Mouse (Mus musculus) CH12.LX (cell line): ENCODE data around the gene Nol8. TPM values are rescaled to one million over a fixed set of nuclear protein-coding genes. Genes with fewer than 3 reads are reported as not detected.

ENCODE experiments used
- DNase-seq: peaks from one replicate; pipeline ENCODE4 v3.0.0-alpha.2; 2013; ENCODE audit errors: extremely low read depth
- H3K27ac ChIP-seq: 2 replicates; pipeline ENCODE4 v1.5.1; 2012; ENCODE audit warnings: low read depth, mild to moderate bottlenecking, control low read depth, moderate library complexity; ENCODE audit not compliant: insufficient read depth
- H3K27me3 ChIP-seq: replicated peaks from 2 replicates; pipeline ENCODE3; 2012; ENCODE audit warnings: inconsistent platforms
- H3K36me3 ChIP-seq, 2 experiments: replicated peaks in 1 of 2; 2 replicates each; pipeline versions ENCODE3 to v1.6.1; 2012; ENCODE audit warnings: inconsistent platforms in 1 of 2, low read length in 1 of 2, mild to moderate bottlenecking in 1 of 2, mixed read lengths in 1 of 2, moderate library complexity in 1 of 2; ENCODE audit not compliant: control insufficient read depth in 1 of 2, insufficient read depth in 1 of 2
- H3K4me1 ChIP-seq, 2 experiments: 2 replicates each; pipeline ENCODE4 v1.6.1; 2012; ENCODE audit warnings: inconsistent platforms in 1 of 2, moderate library complexity in 1 of 2; ENCODE audit not compliant: insufficient read depth in 2 of 2, control insufficient read depth in 1 of 2
- H3K4me2 ChIP-seq: 2 replicates; pipeline ENCODE4 v1.6.1; 2012; ENCODE audit warnings: low read depth, mild to moderate bottlenecking, control low read depth; ENCODE audit not compliant: poor library complexity, insufficient read depth, severe bottlenecking
- H3K4me3 ChIP-seq, 3 experiments: fragments of 150-350 bp in 1 of 3; sonication (generic) in 1 of 3; replicated peaks in 1 of 3; 2 replicates each; pipeline versions ENCODE3 to v1.5.1; 2011 to 2012; ENCODE audit warnings: low read depth in 2 of 3, low read length in 2 of 3, mild to moderate bottlenecking in 2 of 3, moderate library complexity in 2 of 3, control low read depth in 1 of 3, improper control_type of control experiment in 1 of 3, inconsistent platforms in 1 of 3, mixed read lengths in 1 of 3; ENCODE audit not compliant: poor library complexity in 1 of 3
- H3K79me2 ChIP-seq: replicated peaks from 2 replicates; pipeline ENCODE4 v1.6.1; 2012; ENCODE audit warnings: mild to moderate bottlenecking, moderate library complexity; ENCODE audit not compliant: control insufficient read depth, poor library complexity, insufficient read depth, severe bottlenecking; ENCODE audit errors: extremely low read depth
- H3K9ac ChIP-seq: 2 replicates; pipeline ENCODE4 v1.6.1; 2012; ENCODE audit warnings: low read depth, mild to moderate bottlenecking, control low read depth, moderate library complexity; ENCODE audit not compliant: insufficient read depth
- H3K9me3 ChIP-seq: replicated peaks from 2 replicates; pipeline ENCODE3; 2012; ENCODE audit warnings: low read length, inconsistent platforms, mixed read lengths
- CHD1 ChIP-seq: IDR thresholded peaks from 2 replicates; pipeline ENCODE4 v1.6.1; 2012; ENCODE audit warnings: low read depth, low read length, improper control_type of control experiment, inconsistent platforms
- CTCF ChIP-seq, 2 experiments: IDR thresholded peaks in 1 of 2; conservative IDR thresholded peaks in 1 of 2; 2 replicates each; pipeline ENCODE4 v1.5.1; 2011 to 2012; ENCODE audit warnings: low read depth in 2 of 2, low read length in 2 of 2, improper control_type of control experiment in 1 of 2, inconsistent platforms in 1 of 2, mild to moderate bottlenecking in 1 of 2, moderate library complexity in 1 of 2
- E2F4 ChIP-seq: IDR thresholded peaks from 2 replicates; pipeline ENCODE4 v1.6.1; 2011; ENCODE audit warnings: low read depth, low read length, improper control_type of control experiment; ENCODE audit not compliant: insufficient replicate concordance
- ELF1 ChIP-seq: IDR thresholded peaks from 2 replicates; pipeline ENCODE4 v1.6.1; 2014; ENCODE audit warnings: low read depth, mild to moderate bottlenecking, inconsistent platforms, low read length, improper control_type of control experiment
- EP300 ChIP-seq: IDR thresholded peaks from 2 replicates; pipeline ENCODE4 v1.6.1; 2011; ENCODE audit warnings: low read length, improper control_type of control experiment
- ETS1 ChIP-seq: conservative IDR thresholded peaks from 2 replicates; pipeline ENCODE4 v1.6.1; 2012; ENCODE audit warnings: low read depth, mild to moderate bottlenecking, inconsistent platforms, low read length, improper control_type of control experiment, moderate library complexity
- IRF4 ChIP-seq: IDR thresholded peaks from 2 replicates; pipeline ENCODE4 v1.6.1; 2014; ENCODE audit warnings: low read depth, mild to moderate bottlenecking, inconsistent platforms, low read length, improper control_type of control experiment
- JUND ChIP-seq: conservative IDR thresholded peaks from 2 replicates; pipeline ENCODE4 v1.6.1; 2011; ENCODE audit warnings: low read depth, low read length, improper control_type of control experiment
- KAT2A ChIP-seq: IDR thresholded peaks from 2 replicates; pipeline ENCODE4 v1.6.1; 2012; ENCODE audit warnings: low read length, improper control_type of control experiment, inconsistent platforms; ENCODE audit not compliant: insufficient replicate concordance
- MAFK ChIP-seq: IDR thresholded peaks from 2 replicates; pipeline ENCODE4 v1.6.1; 2011; ENCODE audit warnings: low read length, improper control_type of control experiment; ENCODE audit not compliant: insufficient replicate concordance
- MYC ChIP-seq: IDR thresholded peaks from 2 replicates; pipeline ENCODE4 v1.6.1; 2011; ENCODE audit warnings: low read depth, mild to moderate bottlenecking, improper control_type of control experiment, low read length
- NRF1 ChIP-seq: IDR thresholded peaks from 2 replicates; pipeline ENCODE4 v1.6.1; 2014; ENCODE audit warnings: low read depth, mild to moderate bottlenecking, inconsistent platforms, low read length, improper control_type of control experiment, moderate library complexity
- POLR2AphosphoS2 ChIP-seq: IDR thresholded peaks from 2 replicates; pipeline ENCODE4 v1.6.1; 2011; ENCODE audit warnings: low read depth, low read length, improper control_type of control experiment
- RAD21 ChIP-seq: IDR thresholded peaks from 2 replicates; pipeline ENCODE4 v1.6.1; 2011; ENCODE audit warnings: low read depth, mild to moderate bottlenecking, low read length, improper control_type of control experiment, moderate library complexity
- SIN3A ChIP-seq: IDR thresholded peaks from 2 replicates; pipeline ENCODE4 v1.6.1; 2012; ENCODE audit warnings: low read length, improper control_type of control experiment, inconsistent platforms
- SMC3 ChIP-seq: IDR thresholded peaks from 2 replicates; pipeline ENCODE4 v1.6.1; 2011; ENCODE audit warnings: low read depth, low read length, improper control_type of control experiment
- TCF12 ChIP-seq: IDR thresholded peaks from 2 replicates; pipeline ENCODE4 v1.6.1; 2014; ENCODE audit warnings: low read depth, mild to moderate bottlenecking, inconsistent platforms, low read length, improper control_type of control experiment
- USF1 ChIP-seq: IDR thresholded peaks from 2 replicates; pipeline ENCODE4 v1.6.1; 2014; ENCODE audit warnings: low read depth, mild to moderate bottlenecking, inconsistent platforms, low read length, improper control_type of control experiment
- USF2 ChIP-seq: conservative IDR thresholded peaks from 2 replicates; pipeline ENCODE4 v1.6.1; 2011; ENCODE audit warnings: low read depth, low read length, improper control_type of control experiment
- ZC3H11A ChIP-seq: IDR thresholded peaks from 2 replicates; pipeline ENCODE4 v1.6.1; 2012; ENCODE audit warnings: low read depth, mild to moderate bottlenecking, inconsistent platforms, low read length, improper control_type of control experiment
- ZKSCAN1 ChIP-seq: IDR thresholded peaks from 2 replicates; pipeline ENCODE4 v1.6.1; 2012; ENCODE audit warnings: low read depth, inconsistent platforms, low read length, improper control_type of control experiment, borderline replicate concordance
- dilution Hi-C: fragments of 300-500 bp; cut with MboI; formaldehyde crosslinking; loops from 2 replicates; pipeline ENCODE4 v1.14.3; 2020; ENCODE audit warnings: low sequenced_read_pairs; ENCODE audit not compliant: extremely low pct_unique_long_range_greater_than_20kb, extremely low pct_ligation_motif_present
- in situ Hi-C: fragments of 300-500 bp; cut with MboI; formaldehyde crosslinking; loops from 3 replicates; pipeline ENCODE4 v1.14.3; 2019; ENCODE audit warnings: low sequenced_read_pairs, low pct_ligation_motif_present, low pct_unique_long_range_greater_than_20kb, mixed read lengths
- polyA plus RNA-seq: library from polyadenylated mRNA; unstranded; fragments of >175 nt; gene quantifications from 2 replicates; pipeline ENCODE4 v1.2.1, GENCODE M21; 2012; ENCODE audit warnings: low read depth; ENCODE audit not compliant: insufficient read length
- total RNA-seq, 2 experiments: library from RNA; depleted of rRNA; stranded (reverse); fragments of 300-350 nt in 1 of 2; fragments of >200 nt in 1 of 2; gene quantifications; 2 replicates each; pipeline ENCODE4 v1.2.3; 2012 to 2014

Nol8 gene
- total and polyA plus RNA-seq, 3 experiments, result 14.9 to 33.4 (median 32.8) TPM

DNA sequence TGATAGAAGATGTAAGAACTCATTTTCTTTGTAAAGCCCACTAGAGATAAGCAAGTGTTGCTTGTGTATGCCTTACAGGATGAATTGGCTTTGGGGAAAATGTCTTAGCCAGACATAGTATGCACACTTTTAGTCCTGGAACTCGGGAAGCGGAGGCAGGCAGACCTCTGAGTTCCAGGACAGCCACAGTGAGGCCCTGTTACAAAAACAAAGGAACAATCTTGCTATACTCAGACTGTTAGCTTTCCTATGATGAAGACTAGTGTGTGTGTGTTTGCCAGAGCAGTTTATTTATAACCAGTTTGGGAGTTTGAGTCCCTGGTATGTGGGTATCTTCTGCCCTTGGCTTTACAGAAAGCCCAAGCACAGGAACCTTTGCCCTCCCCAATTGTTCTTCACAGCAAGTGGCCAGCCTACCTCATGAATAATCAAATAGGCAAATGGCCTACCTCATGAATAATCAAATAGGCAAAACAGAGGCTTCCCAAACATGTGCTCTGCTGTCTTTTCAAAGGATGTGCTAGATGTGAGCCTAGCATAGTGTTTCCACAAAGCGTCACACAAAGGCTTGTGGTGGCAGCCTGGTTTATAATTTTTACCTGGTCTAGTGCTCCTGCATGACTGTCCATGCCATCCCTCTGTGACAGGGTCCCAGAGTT lies 53.3 kb downstream of the Nol8 start:
- TF ChIP-seq USF1 (no peak), USF2 (no peak), TCF12 (no peak), MYC (no peak), MAFK (no peak), KAT2A (no peak), CHD1 (no peak), POLR2AphosphoS2 (no peak), EP300 (no peak), IRF4 (no peak), RAD21 (no peak), SMC3 (no peak), NRF1 (no peak), E2F4 (no peak)
- Histone ChIP-seq H3K27ac (no peak overlapping the region), H3K9me3 (no peaks in the 10 kb centered on the region), H3K9ac (no peak overlapping the region), H3K4me3 (no peak overlapping the region), H3K4me2 (no peak overlapping the region), H3K27me3 (no peaks in the 10 kb centered on the region), H3K4me1 (no peaks in the 10 kb centered on the region), H3K79me2 (peaks cover 9% of the 10 kb centered on the region), H3K36me3 (peaks cover 90 to 94% of the 10 kb centered on the region in 2 experiments)
- dilution Hi-C loops (no loop called here), in situ Hi-C loops (no loop called here)
- DNase-seq, result no peak

DNA sequence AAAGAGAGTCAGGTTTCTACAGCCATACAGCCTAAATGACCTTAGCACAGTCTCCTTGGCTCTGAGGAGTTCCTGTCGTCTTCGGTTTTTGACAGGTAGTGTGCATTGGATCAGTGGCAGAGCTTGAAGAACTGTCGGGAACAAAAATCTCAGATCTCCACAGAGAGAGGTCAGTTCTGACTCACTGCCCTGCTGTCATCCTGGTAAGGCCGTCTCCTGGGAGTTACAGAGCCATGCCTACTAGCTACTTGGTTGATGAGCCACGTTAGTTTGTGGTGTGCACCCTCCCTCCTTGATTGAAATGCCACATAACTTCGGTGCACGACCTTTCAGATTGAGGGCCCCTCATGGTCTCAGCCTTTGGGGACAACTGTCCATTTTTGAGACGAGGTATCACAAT lies 55.4 kb downstream of the Nol8 start:
- TF ChIP-seq ZC3H11A (no peak), CTCF (conservative IDR thresholded peaks at IDR 0.05 in 1 of 2, IDR thresholded peaks at IDR 0.05 in 1 of 2; ENCODE audit: low read depth in 2 of 2, low read length in 2 of 2) (no peak), IRF4 (no peak), SMC3 (no peak), ETS1 (no peak), SIN3A (no peak), JUND (no peak), ZKSCAN1 (no peak), E2F4 (no peak), KAT2A (no peak), ELF1 (no peak), USF1 (no peak)
- Histone ChIP-seq H3K4me3 (no peak overlapping the region), H3K4me1 (no peaks in the 10 kb centered on the region), H3K9ac (no peak overlapping the region), H3K4me2 (no peak overlapping the region), H3K79me2 (no peaks in the 10 kb centered on the region; the same call in 1 of the 2 replicates), H3K27me3 (no peaks in the 10 kb centered on the region), H3K36me3 (peaks cover 90 to 94% of the 10 kb centered on the region in 2 experiments), H3K9me3 (no peaks in the 10 kb centered on the region), H3K27ac (no peak overlapping the region)
- in situ Hi-C loops, result no loop called here
- DNase-seq, result no peak
- dilution Hi-C loops, result no loop called here
